Mouse (Mus musculus) adrenal gland, postnatal 10 days (tissue): ENCODE measurements around the gene Rpl27. TPM values are rescaled to one million over a fixed set of nuclear protein-coding genes. Genes with fewer than 3 reads are reported as not detected.
A peak's percentile ranks its signal among the peaks of the same experiment; 100 is the strongest.
"Not testable (repeated sequence)": the region's sequence is repeated elsewhere in the genome, so short reads cannot be mapped to it uniquely, and the experiment has no call there.

Experiments
- DNase-seq: peaks from one replicate; pipeline ENCODE4 v3.0.0; 2021; ENCODE audit warnings: mixed read lengths
- total RNA-seq, 2 experiments: library from RNA; stranded (reverse); gene quantifications; 2 replicates each; pipeline ENCODE4 v1.2.3; 2021

The Rpl27 gene
- total RNA-seq, 2 experiments from 2014 or later: 75.5 to 92.7 TPM

GRCm38 (mm10) chr11:101447786-101448185, 5.7 kb downstream of the Rpl27 start:
- no peak for DNase-seq

DNA sequence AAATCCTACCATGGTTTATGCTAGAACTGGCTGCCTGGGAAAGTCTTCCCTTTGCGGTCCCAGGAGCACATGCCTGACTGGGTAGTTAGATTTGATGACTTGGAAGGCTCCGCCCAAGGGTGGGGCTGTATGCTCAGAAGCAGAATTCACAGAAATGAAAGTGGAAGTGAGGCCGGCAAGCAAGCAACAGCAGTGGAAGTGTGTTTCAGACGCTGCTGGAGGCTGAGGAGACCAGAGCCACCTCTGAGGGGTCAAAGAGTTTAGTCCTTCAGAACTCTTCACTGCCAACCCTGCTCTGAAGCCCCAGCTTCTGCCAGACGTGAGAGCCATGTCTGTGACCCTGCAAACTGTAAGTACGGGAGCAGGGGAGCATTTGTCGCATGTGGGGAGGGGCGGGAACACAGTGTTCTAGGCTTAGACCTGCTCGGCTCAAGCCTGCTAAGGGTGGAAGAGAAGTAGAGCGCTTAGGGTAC, 6.2 kb downstream of the Rpl27 start, which contains the start of gene Ifi35:
Gene Ifi35 (plus strand): TSS at position 134 of the 473 bp plus-strand sequence.
- peak; percentile 86 for DNase-seq

DNA sequence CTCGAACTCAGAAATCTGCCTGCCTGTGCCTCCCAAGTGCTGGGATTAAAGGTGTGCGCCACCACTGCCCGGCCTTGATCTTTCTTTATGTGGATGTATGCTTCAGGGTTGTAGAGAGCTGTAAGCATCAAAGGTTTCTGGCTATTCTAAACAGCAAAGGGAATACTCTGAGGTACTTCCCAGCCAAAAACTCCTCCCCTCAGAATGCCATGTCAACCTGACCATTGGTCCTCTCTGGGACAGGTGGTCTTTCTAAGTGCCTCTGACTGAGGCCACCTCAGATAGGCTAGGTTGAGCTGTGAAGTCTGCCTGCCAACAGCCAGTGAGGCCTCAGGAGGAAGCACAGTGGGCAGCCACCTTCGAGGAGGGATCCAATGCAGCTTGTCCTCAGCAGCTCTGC, 6.8 kb downstream of the Rpl27 start:
- no peak for DNase-seq

DNA sequence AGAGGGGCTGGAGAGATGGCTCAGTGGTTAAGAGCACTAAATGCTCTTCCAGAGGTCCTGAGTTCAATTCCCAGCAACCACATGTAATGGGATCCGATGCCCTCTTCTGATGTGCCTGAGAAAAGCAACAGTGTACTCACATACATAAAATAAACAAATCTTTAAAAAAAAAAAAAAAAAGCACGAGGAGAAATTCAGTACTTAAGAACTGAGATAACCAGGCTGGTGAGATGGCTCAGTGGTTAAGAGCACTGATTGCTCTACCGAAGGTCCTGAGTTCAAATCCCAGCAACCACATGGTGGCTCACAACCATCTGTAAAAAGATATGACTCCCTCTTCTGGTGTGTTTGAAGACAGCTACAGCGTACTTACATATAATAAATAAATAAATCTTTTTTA, 7.5 kb downstream of the Rpl27 start:
- not testable (repeated sequence) for DNase-seq

- DNase-seq: no peak
Measured at GRCm38 (mm10) chr11:101450394-101450793, 8.3 kb downstream of the Rpl27 start.

GRCm38 (mm10) chr11:101451536-101451935, 9.4 kb downstream of the Rpl27 start:
- no peak for DNase-seq

- no peak for DNase-seq
Measured at GRCm38 (mm10) chr11:101452093-101452774, 10.1 kb downstream of the Rpl27 start.

GRCm38 (mm10) chr11:101454702-101455101, 12.6 kb downstream of the Rpl27 start:
- DNase-seq: no peak

DNA sequence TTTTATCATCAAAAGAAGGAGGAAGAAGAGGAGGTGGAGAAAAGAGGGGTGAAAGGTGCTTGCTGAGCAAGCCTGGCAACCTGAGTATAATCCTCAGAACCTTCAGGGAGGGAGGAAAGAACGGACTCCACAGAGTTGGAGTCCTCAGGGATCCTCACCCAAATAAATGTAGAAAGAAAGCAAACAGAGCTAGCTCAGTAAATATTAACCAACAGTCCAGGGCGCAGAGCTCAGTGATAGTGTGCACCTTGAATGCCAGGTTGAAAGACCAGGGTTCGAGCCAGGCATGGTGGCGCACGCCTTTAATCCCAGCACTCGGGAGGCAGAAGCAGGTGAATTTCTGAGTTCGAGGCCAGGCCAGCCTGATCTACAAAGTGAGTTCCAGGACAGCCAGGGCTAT, 13.5 kb downstream of the Rpl27 start:
- DNase-seq: no peak

- no peak for DNase-seq
Measured at GRCm38 (mm10) chr11:101457631-101458030, 15.5 kb downstream of the Rpl27 start.

DNA sequence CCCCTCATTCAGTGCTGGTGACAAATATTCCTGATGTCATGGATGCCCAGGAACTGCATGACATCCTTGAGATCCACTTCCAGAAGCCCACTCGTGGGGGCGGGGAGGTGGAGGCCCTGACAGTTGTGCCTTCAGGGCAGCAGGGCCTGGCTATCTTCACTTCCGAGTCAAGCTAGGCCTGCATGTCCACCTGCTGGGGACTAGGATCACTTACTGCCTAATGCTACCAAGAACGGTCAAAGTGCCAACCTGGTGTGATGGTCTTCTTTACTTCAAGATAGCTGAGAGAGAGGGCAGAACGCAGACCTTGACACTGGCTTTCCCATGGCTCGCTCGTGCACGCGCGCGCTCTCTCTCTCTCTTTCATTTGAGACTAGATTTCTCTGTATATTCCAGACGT, 16.1 kb downstream of the Rpl27 start:
- DNase-seq: no peak

DNA sequence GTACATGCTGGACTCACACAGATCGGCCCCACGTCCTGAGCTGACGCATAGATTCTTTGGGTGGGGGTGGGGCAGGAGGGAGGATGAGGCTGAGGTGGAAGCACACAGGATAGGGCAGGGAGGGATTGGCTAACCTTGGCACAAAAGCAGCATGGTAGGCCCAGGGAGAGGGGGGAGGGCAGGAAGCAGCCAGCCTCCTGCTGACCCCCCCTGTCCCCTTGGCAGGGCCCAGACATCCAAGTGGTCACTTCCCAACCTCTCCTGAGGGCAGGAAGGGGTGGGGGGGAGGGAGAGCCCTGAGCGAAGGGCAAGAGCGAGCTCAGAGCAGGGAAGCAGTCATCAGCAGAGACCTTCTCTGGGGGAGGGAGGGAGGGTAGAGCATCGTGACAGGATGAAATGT, 17.6 kb downstream of the Rpl27 start:
- peak; percentile 40 for DNase-seq

GRCm38 (mm10) chr11:101460321-101460720, 18.2 kb downstream of the Rpl27 start:
- DNase-seq: no peak

DNA sequence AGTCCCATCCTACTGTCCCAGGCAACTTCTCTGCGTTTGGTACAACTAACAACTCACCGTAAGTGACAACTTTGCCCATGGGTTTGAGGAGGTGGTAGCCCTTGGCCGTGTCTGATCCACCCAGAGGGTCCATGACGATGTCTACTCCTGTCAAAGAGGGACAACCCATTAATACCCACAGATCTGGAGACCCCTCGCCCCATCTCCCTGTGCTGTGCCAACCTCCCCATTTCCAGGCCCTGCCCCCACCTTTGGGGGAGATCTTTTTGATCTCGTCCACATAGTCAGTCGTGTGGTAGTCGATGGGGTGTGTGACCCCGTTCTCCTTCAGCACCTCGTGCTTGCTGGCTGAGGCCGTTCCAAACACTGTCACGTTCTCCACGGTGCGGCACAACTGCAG, 20.0 kb downstream of the Rpl27 start:
- DNase-seq: no peak

DNA sequence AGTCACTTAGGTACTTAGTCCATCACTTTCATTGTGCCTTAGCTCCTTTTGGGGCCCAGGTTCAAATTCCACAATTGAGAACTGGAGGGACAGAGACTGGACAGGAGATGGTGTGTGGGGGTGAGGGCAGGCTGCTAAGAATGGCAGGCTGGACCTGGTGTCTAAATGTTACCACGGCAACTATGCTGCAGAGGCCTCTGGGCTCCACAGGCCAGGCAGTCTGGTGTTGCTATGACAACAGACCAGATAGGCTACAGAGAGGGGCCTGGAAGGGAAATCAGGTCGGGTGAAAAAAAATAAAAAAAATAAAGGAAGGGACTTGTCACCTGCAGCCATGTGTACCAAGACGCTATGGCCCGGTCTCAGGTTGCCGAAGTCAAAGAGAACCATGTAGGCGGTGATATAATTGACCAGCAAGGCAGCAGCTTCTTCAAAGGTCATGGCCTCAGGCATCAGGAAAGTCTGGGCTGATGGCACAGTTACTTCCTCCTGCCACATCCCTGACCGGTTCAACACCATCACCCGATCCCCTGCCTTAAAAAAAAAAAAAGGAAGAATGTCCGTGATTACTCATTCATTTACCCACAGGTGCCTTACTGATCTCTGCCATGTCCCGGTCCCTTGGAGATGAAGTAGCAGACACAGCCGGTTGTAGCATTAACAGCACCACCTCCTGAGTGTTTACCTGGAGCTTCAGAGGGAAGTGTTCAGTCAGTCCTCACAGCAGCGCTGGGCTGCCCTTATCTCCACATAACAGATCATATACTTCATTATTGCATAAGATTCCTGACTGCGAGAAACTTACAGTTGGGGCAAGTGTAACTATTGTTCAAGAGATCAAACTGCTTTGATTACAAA, 20.7 kb downstream of the Rpl27 start:
- no peak for DNase-seq

DNA sequence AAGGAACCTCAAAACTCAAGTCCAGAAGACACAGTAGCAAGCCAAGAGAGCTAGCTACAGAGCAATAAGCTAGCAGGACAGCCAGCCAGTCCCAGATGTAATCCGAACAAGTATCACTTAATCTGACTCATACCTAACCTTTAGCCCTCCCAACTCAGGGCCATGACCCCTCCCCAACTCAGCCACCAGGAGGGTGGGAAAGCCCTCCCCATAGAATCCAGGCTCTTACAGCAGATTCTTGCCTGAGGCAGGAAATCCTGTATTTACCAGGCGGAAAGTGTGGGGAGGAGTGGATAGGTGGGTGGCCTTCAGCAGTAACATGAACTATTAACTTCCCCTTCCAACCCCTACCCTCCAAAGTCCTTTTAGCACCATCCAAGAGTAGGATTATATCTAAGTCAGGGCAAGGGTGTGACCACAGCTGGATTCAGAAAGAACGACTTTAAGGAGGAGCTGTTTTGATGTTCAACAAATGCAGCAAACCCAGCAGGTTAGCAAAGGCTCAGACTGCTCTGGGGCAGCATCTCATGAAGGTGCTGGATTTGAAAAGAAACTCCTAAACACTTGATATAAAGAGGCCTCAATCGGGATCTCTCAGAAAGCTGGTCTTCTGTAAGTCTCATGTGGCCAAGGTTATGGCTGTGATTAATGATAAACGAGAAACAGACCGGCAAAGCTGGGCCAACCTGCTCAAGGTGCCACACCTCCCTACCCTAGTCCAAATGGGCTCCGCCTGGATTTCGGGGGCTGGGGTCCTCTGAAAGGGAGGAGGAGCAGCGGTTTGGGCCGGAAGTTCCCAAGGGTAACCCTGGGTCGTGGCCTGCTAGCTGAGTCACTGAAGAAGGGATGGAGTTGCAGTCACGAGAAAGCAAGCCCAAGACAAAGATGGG, 22.4 kb downstream of the Rpl27 start, which contains the start of gene Rnd2:
Gene Rnd2 (plus strand): TSS at position 789 of the 890 bp plus-strand sequence.
- DNase-seq: peak; percentile 44

- DNase-seq: peak; percentile 72
Measured at GRCm38 (mm10) chr11:101465101-101465868, 23.2 kb downstream of the Rpl27 start.

DNA sequence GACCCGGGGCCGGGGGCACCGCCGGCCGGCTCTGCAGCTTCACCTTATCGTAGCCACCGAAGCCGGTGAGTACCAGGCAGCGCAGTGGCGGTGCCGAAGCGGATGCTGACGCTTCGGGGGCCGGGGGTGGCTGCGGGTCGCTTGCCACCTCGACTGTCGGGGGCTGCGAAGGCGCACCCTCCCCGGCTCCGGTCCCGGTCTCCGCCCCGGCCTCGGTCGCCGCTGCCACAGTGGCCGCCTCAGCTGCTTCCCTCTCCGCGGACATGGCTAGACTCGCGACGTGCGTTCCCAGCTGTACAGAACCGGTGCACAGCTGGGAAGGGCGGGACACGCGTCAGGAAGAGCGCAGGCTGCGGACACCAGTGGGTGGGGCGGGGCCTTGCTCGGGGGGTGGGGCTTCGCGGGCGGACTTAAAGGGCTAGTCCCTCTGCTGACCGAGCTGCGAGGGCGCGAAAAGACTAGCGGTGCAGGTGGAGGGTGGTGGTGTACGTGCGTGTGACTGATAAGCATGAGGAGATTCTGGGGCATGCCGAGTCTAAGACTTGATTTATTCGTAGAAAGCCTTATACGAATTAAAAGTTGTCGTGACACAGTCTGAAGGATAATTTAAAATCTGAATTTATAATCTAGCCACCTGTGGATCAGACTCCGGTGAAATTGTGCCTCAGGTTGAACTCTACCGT, 23.9 kb downstream of the Rpl27 start, which contains the start of gene Vat1:
Gene Vat1 (minus strand): TSS at position 362 of the 683 bp plus-strand sequence.
- peak; percentile 84 for DNase-seq

DNA sequence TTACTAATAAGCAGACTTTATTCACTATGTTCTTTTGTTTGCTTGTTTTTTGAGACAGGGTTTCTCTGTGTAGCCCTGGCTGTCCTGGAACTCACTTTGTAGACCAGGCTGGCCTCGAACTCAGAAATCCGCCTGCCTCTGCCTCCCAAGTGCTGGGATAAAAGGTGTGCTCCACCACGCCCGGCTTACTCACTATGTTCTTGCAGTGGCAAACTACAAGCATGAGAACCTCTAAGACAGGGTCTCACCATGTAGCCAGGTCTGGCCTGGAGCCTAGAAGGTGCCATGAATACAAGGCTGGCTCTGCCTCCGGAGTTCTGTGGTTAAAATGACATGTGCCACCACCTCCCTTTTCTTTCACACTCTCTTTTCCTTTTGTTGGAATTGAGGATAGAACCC, 24.5 kb downstream of the Rpl27 start:
- not testable (repeated sequence) for DNase-seq

GRCm38 (mm10) chr11:101467477-101468262, 25.6 kb downstream of the Rpl27 start:
- DNase-seq: peak; percentile 83
